Mouse (Mus musculus) lung, embryonic 14.5 days (tissue): ENCODE results near the gene 1700067P10Rik. TPM values are rescaled to one million over a fixed set of nuclear protein-coding genes. Genes with fewer than 3 reads are reported as not detected.

Source experiments
- ATAC-seq: fragments of 200-750 bp; cut with Nextera tagmentation; 2 replicates; pipeline ENCODE4 v1.8.0; 2017; ENCODE audit warnings: mild to moderate bottlenecking, moderate TSS enrichment, moderate library complexity; ENCODE audit not compliant: insufficient read depth
- DNase-seq: peaks from one replicate; pipeline ENCODE4 v3.0.0-alpha.2; 2015
- H3K27ac ChIP-seq: fragments of 300-500 bp; sonication (generic); 2 replicates; pipeline ENCODE4 v1.5.1; 2014; ENCODE audit warnings: low read depth, mild to moderate bottlenecking, moderate library complexity
- H3K27me3 ChIP-seq: fragments of 300-500 bp; sonication (generic); 2 replicates; pipeline ENCODE4 v1.6.1; 2014; ENCODE audit warnings: low read length, control low read depth; ENCODE audit not compliant: insufficient read depth
- H3K36me3 ChIP-seq: fragments of 300-500 bp; sonication (generic); 2 replicates; pipeline ENCODE4 v1.6.1; 2014; ENCODE audit warnings: control low read depth; ENCODE audit not compliant: insufficient read depth
- H3K4me1 ChIP-seq: fragments of 300-500 bp; sonication (generic); 2 replicates; pipeline ENCODE4 v1.6.1; 2014; ENCODE audit warnings: antibody characterized with exemption, control low read depth; ENCODE audit not compliant: insufficient read depth
- H3K4me2 ChIP-seq: fragments of 300-500 bp; sonication (generic); 2 replicates; pipeline ENCODE4 v1.6.1; 2014; ENCODE audit warnings: mild to moderate bottlenecking
- H3K4me3 ChIP-seq: fragments of 300-500 bp; sonication (generic); 2 replicates; pipeline ENCODE4 v1.5.1; 2014; ENCODE audit warnings: low read depth, low read length
- H3K9ac ChIP-seq: fragments of 300-500 bp; sonication (generic); 2 replicates; pipeline ENCODE4 v1.6.1; 2014
- H3K9me3 ChIP-seq: fragments of 300-500 bp; sonication (generic); 2 replicates; pipeline ENCODE4 v1.6.1; 2016; ENCODE audit warnings: low read depth, low read length, control low read depth
- CTCF ChIP-seq: IDR thresholded peaks from 2 replicates; pipeline ENCODE4 v1.5.1; 2016; ENCODE audit warnings: antibody characterized with exemption, low read depth
- WGBS: fragments of 180-500 bp; shearing (Covaris S2); extraction: QIAGEN DNeasy Blood & Tissue Kit; methylation state at CpG from one replicate; pipeline ENCODE4 v1.1.7; 2014; 5-methylcytosine and 5-hydroxymethylcytosine counted together
- polyA plus RNA-seq: library from polyadenylated mRNA; unstranded; fragments of >200 nt; fragmentation: Nextera tagmentation; extraction: Ambion mirVana; gene quantifications from 2 replicates; pipeline ENCODE4 v1.2.1, GENCODE M21; 2014

The 1700067P10Rik gene
- polyA plus RNA-seq, 1 experiment from 2014 or later = not detected

DNA sequence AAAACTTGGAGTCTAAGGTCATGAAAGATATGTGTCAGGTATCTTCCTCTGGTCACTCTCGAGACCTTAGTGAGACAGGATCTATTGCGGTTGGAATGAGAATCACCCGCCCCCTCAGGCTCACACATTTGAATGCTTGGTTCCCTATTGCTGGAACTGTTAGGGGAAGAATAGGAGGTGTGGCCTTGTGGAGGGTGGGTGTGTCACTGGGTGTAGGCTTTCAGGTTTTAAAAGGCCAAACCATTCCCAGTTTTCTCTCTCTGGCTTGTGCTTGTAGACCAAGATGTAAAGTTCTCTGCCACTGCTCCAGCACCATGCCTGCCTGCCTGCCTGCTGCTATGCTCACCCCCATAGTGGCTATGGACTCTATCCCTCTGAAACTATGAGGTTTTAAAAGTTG is 8.5 kb upstream of the 1700067P10Rik start:
- TF ChIP-seq CTCF = no peak
- DNase-seq = no peak
- Histone ChIP-seq H3K9ac (no peak overlapping the region), H3K36me3 (no peaks in the 10 kb centered on the region), H3K4me2 (no peak overlapping the region), H3K27ac (no peak overlapping the region), H3K27me3 (no peaks in the 10 kb centered on the region), H3K9me3 (no peaks in the 10 kb centered on the region), H3K4me3 (no peak overlapping the region), H3K4me1 (no peaks in the 10 kb centered on the region)
- no peak for ATAC-seq
- WGBS = 35% methylated on average over 3 of the region's 3 CpGs

- Histone ChIP-seq H3K27me3 (peaks cover 3% of the 10 kb centered on the region), H3K4me3 (no peak overlapping the region), H3K4me2 (no peak overlapping the region), H3K36me3 (no peaks in the 10 kb centered on the region), H3K27ac (no peak overlapping the region), H3K9ac (no peak overlapping the region), H3K4me1 (0 out of 2 replicates have a peak, but pooled peaks cover under 1% of the 10 kb centered on the region), H3K9me3 (no peaks in the 10 kb centered on the region)
- no peak for ATAC-seq
- DNase-seq = no peak
- 58% methylated on average over 2 of the region's 2 CpGs for WGBS
- TF ChIP-seq CTCF = no peak
These were observed 327 bp downstream of the 1700067P10Rik start for GRCm38 (mm10) chr17:48089446-48089845.

- Histone ChIP-seq H3K9me3 (no peaks in the 10 kb centered on the region), H3K4me2 (no peak overlapping the region), H3K27me3 (peaks cover 12% of the 10 kb centered on the region), H3K4me3 (no peak overlapping the region), H3K36me3 (no peaks in the 10 kb centered on the region), H3K4me1 (0 out of 2 replicates have a peak, but pooled peaks cover 4% of the 10 kb centered on the region), H3K27ac (no peak overlapping the region), H3K9ac (no peak overlapping the region)
- WGBS = 72% methylated on average over 12 of the region's 12 CpGs
- no peak for DNase-seq
- no peak for ATAC-seq
- no peak for TF ChIP-seq CTCF
These were observed 1.2 kb downstream of the 1700067P10Rik start for GRCm38 (mm10) chr17:48090305-48090704.

DNA sequence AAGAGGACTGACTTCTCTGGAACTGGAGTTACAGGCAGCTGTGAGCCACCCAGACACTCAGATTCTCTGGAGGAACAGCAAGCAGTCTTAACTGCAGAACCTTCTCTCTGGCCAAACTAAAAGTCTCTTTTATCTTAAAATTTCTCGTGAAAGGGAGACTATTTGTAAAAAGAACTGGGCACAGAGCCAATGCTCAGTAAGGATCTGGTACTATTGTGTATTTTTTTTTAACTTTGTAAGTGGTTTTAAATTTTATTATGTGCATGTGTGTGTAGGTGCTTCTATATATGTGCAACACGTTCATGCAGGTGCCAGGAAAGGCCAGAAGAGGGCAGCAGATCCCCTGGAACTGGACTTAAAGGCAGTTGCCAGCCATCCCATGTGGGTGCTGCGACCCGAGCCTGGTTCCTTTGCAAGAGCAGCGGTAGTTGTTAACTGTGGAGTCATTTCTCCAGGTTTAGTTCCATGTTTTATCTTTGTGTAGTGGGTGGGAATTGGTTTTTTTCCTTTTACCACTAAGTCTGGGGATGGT is 4.2 kb downstream of the 1700067P10Rik start:
- Histone ChIP-seq H3K36me3 (no peaks in the 10 kb centered on the region), H3K4me1 (peaks cover 19% of the 10 kb centered on the region), H3K9me3 (no peaks in the 10 kb centered on the region), H3K4me2 (no peak overlapping the region), H3K4me3 (no peak overlapping the region), H3K9ac (no peak overlapping the region), H3K27me3 (peaks cover 38% of the 10 kb centered on the region), H3K27ac (no peak overlapping the region; the same call in 1 of the 2 replicates)
- DNase-seq (peak; percentile 71), ATAC-seq (no peak)
- TF ChIP-seq CTCF = peak; percentile 48
- WGBS = 63% methylated on average over 5 of the region's 5 CpGs

DNA sequence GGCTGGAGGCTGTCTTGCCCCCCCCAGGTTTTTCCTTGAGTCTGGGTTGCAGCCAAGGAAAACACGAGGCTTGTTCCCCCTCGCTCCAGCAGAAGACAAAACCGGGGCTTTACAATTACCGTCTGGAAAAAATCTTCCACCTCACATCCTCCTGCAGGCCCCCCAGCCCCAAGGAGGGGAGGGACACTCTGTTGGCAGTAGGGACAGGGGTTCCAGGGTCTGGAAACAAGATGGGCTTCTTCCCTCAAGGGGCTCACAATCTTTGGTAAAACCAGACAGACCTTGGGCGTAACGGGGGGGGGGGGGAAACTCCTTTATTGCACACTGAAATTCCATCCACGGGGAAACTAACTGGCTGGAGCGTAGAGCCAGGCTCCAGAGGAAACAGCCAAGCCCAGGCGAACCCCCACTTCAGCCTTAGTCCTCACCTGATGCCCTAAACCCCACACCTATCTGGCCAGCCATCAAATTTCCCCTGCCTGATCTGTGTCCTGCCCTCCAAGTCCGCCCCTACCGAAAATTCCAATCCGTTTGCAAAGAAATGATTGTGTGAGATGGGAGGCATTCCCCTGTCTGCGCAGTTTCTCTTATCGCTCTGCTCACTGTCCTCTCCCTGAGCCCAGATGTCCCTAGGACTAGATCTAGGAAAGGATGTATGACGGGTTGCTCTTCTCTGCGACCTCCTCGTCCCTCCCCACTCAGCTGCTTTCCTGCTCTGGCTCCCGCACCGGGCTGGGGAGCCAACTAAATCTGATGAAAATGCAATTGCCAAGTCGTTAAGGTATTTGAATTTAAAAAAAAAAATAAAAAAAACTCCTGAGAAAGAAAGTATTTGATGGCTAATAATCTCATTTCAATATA is 5.9 kb downstream of the 1700067P10Rik start:
- WGBS = 10% methylated on average over 20 of the region's 20 CpGs
- TF ChIP-seq CTCF = no peak
- Histone ChIP-seq H3K27me3 (peaks cover 49% of the 10 kb centered on the region), H3K4me1 (peaks cover 24% of the 10 kb centered on the region), H3K4me3 (peak overlapping the region; percentile 16; the same call in 1 of the 2 replicates), H3K36me3 (no peaks in the 10 kb centered on the region), H3K27ac (no peak overlapping the region), H3K9me3 (no peaks in the 10 kb centered on the region), H3K9ac (no peak overlapping the region), H3K4me2 (peak overlapping the region; percentile 81)
- ATAC-seq (no peak), DNase-seq (peak; percentile 20)

DNA sequence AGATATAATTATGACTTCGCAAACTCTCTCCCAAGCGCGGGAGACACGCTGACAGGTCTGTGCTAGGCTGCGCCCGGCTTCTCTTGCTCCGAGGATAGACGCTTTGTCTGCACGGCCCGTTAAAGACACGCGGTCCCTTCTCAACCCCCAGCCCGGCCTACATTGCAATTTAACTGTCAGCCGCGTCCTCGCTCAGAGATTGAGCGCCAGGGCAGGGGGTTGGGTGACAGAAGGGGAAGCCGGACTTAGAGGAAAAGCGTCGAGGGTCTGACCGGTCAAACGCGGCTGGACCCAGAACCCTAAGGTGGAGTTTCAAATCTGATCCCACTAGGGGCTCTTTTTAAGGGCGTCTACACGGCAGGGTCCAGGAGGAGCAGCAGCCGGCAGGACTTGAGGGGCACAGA is 6.6 kb downstream of the 1700067P10Rik start:
- DNase-seq = peak; percentile 53
- H3K4me1 ChIP-seq = peaks cover 24% of the 10 kb centered on the region

GRCm38 (mm10) chr17:48096321-48096720 is 7.2 kb downstream of the 1700067P10Rik start:
- H3K27ac ChIP-seq = no peak overlapping the region
- H3K9me3 ChIP-seq = no peaks in the 10 kb centered on the region
- no peak for TF ChIP-seq CTCF
- H3K4me3 ChIP-seq = peak overlapping the region; percentile 34
- WGBS = 20% methylated on average over 17 of the region's 17 CpGs
- peaks cover 49% of the 10 kb centered on the region for H3K27me3 ChIP-seq
- H3K9ac ChIP-seq = no peak overlapping the region
- no peaks in the 10 kb centered on the region for H3K36me3 ChIP-seq
- DNase-seq (no peak), ATAC-seq (no peak)
- peak overlapping the region; percentile 81 for H3K4me2 ChIP-seq
- H3K4me1 ChIP-seq = peaks cover 24% of the 10 kb centered on the region

More for the DNA sequence above, 6.6 kb downstream of the 1700067P10Rik start:
- TF ChIP-seq CTCF = no peak
- no peak overlapping the region for H3K27ac ChIP-seq
- ATAC-seq = no peak
- H3K9me3 ChIP-seq = no peaks in the 10 kb centered on the region
- WGBS = 2% methylated on average over 26 of the region's 26 CpGs
- H3K27me3 ChIP-seq = peaks cover 49% of the 10 kb centered on the region
- H3K36me3 ChIP-seq = no peaks in the 10 kb centered on the region
- H3K4me2 ChIP-seq = peak overlapping the region; percentile 81
- peak overlapping the region; percentile 16; the same call in 1 of the 2 replicates for H3K4me3 ChIP-seq
- H3K9ac ChIP-seq = no peak overlapping the region
